Mouse (Mus musculus) heart, postnatal 10 days (tissue): ENCODE measurements around the gene Alg9. TPM values are rescaled to one million over a fixed set of nuclear protein-coding genes. Genes with fewer than 3 reads are reported as not detected.

Experiments
- DNase-seq, 2 experiments: peaks; one replicate each; pipeline ENCODE4 v3.0.0; 2021
- intact Hi-C: fragments of 180-260 bp; cut with DNase I; formaldehyde crosslinking; loops from one replicate; pipeline ENCODE4 v1.15.1; 2025
- total RNA-seq, 2 experiments: library from RNA; stranded (reverse); gene quantifications; 2 replicates each; pipeline ENCODE4 v1.2.3; 2021

Gene Alg9
- total RNA-seq, 2 experiments from 2014 or later = 10.5 to 16.1 TPM

DNA sequence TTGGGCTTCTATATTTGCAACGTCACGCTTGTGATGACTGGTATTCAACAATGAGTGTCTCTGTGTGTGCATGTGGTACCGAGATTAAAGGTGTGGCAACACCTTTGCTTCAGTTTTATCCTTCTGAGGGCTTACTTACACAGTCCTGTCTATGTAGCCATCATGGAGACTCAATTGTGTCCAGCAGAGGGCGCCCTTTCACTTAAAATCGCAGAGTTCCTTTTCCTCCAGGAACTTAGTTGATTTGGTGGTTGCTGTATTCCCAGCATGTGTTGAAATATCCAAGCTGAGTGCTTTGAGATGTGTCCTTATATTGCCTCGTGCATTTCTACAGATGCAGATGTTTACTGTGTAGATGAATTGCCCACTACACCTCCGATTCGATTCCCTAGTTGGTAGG lies 74.4 kb downstream of the Alg9 start:
- peak; percentile 90 to 96 for DNase-seq
- intact Hi-C loops = loop anchor here (1.0 kb wide), 3 partner anchors 160 to 303 kb away; partner anchors contain the start of gene Sik2

DNA sequence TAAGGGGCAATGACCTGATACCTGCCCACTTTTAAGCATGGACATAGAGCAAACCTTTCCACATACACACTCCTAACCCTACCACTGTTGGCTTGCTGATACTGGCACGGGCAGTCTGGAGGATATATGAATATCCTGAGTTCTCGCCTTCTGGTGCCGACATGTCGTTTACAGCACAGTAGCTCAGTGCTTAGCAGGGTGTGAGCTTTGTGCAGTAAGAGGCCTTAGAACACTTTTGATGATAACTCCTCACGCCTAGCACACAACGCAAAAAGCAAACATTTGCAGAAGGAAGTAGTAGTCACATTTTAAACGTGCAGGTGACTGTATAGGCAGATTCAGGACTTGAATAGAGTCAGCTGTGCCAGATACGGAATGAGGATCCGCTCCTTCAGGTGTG lies 74.9 kb downstream of the Alg9 start:
- no peak for DNase-seq

DNA sequence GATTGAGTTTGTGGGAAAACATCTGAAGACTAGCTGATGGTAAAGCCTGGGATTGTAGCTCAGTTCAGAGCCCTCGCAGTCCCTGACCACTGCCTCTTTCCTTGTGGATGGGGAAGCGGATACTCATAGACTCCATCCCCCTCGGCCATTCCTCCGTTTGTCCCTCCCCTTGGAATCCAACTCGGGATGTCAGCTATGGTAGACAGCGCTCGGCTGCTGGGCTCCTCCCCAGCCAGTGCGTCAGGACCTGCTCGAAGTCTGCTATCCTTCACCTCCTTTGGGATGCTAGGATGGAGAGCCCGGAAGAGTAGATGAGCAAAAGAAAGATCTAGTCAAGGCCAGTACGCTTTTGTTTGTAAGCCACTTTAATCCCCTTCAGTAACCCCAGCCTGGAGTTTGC lies 75.5 kb downstream of the Alg9 start:
- peak in 1 of 2 experiments; percentile 37 for DNase-seq
- intact Hi-C loops = no loop called here

More for the DNA sequence above, 74.9 kb downstream of the Alg9 start:
- intact Hi-C loops = loop anchor here (1.0 kb wide), 3 partner anchors 160 to 303 kb away; partner anchors contain the start of gene Sik2

DNA sequence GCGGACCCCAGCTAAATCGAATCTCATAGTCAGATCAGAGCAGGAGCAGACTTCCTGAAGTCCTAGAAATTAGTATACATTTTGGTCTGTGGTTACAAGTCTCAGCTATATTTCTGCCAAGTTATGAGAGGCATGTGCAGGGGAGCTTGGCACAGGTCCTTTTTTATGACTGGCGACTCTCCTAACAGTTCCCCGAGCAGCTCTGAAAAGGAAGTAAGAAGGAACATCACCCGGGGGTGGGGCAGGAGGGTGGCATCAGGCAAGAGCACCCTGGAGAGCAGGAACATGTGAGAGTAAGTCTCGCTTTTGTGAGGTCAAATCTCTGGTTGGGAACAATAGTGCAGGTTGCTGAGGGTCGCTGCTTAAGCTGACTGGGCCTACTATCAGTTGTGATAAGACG lies 75.9 kb downstream of the Alg9 start:
- DNase-seq = peak in 1 of 2 experiments; percentile 38
- intact Hi-C loops = loop anchor here (1.0 kb wide), 1 partner anchor 305 kb away; no protein-coding TSS in a partner anchor

DNA sequence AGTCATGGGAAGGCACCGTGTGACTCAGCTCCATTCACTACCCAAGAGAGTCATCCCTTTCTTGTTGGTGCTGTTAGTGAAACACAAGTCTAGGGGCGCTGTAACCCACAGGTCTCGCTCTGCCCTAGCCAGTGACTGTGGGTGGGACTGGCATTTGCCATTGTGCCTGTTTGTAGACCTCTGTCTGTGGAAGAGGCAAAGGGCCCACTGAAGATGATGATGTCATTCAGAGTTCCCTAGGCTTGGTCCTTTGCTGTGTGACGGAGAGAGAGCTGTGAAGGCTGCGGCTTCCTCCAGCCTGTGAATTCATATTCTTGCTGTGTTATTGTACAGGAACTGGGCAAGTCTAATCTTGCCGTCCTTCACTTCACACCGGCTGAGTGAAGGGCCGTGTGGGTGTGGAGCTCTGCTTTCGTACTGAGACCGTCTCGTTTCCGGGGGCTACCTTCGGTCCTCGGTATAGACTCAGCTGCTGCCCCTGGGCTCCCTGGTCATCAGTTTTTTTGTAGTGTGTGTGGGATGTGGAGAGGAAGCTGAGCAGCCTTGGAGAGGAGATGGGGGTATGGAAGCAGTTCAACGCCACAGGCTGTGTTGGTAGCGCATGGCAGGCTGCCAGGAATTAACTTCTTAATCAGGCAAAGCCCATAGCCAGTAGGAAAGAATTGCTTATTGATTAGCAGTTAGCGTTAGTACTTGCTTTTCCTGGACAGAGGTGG lies 78.0 kb downstream of the Alg9 start:
- intact Hi-C loops = no loop called here
- peak in 1 of 2 experiments; percentile 27 for DNase-seq

DNA sequence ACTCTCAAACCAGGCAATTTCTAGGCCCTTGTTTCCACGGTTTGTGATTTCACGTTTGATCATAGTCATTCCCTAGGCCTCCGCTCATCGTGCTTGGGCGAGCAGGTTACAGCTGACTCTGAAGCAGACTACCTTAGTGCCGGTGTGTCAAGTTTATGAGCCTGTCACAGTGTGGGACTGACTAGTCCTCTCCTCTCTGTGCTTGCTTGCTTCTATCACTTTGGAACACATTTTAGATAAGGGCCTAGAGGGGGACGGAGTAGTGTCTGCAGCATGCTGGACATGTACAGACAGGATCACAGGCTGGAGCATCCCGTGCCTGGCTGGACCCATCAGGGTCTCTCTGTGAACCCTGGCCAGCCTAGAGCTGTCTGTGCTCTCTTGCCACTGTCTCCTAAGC lies 79.6 kb downstream of the Alg9 start:
- DNase-seq = no peak
- intact Hi-C loops = no loop called here

DNA sequence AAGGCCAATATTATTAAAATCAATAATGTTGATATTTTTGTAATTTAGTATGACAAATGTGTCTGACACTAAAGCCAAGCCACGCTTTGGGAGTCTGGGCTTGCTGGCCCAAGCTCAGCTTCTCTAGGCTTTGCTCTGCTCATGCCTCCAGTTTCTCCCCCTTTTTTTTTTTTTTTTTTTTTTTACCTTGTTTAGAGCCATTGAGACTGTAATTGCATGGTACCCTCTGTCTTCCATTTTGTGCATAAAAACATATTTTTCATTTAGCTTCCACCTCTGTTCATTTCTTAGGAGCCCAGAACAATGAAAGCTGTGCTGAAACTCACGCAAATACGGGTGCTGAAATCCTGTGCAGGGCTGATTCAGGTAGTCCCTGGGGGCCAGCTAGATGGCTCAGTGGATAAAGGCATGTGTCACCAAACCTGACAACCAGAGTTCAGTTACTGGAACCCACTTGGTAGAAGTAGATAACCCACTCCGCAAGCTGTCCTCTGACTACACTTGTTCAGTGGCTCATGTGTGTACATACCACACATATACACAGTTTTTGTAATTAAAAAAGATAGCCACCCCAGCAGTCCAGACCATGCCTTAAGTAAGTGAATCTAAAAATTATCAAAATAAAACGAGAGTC lies 80.4 kb downstream of the Alg9 start:
- DNase-seq = no peak
- intact Hi-C loops = no loop called here

DNA sequence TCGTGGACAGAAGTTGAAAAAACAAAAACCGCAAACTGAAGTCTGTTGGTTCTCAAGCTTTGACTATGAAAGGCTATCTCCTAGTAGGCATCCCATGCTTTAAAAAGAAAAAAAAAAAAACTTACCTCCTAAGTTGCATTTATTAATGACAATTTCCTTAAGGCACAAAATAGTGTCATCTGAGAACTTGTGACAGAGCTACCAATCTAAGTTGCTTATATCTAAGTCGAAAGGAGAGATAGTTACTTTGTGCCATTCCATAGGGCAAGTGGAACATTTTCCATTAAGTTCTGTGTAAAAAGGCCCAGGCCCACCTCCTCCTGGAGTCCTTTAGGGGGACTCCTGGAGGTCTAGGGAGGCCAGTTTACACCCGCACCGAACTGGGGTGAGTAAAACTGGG lies 81.0 kb downstream of the Alg9 start:
- no peak for DNase-seq
- intact Hi-C loops = no loop called here

DNA sequence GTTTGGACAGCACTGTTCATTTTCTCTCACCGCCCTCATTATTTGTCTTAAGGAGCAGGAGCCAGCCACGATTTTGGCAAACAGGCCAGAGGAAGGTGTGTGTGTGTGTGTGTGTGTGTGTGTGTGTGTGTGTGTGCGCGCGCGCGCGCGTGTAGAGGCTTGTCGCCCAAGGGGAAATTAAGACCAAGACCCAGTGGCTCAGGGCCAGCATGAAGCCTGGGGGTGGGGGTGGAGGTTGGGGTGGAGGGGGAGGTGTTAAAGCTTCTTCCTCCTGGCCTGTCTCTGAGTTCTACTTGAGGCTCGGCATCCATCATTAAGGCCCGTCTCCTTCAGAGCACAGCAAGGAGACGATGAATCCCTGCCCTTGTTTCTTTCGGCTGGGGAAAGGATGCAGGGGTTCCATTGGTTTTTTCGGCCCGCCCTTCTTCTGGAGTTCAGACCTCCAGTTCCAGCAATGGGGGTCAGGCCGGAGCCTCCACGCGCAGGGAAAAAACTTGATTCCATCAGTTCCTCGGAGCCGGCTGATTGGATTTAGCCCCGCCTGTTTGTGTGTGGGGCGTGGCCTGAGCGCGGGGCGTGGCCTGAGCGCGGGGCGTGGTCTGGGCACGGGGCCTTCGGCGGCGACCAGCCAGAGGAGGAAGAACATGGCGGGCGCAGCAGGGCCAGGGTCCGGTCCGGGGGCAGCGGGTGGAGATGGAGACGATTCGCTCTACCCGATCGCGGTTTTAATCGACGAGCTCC lies 81.7 kb downstream of the Alg9 start:
- DNase-seq = peak; percentile 96 to 97
- intact Hi-C loops = no loop called here

DNA sequence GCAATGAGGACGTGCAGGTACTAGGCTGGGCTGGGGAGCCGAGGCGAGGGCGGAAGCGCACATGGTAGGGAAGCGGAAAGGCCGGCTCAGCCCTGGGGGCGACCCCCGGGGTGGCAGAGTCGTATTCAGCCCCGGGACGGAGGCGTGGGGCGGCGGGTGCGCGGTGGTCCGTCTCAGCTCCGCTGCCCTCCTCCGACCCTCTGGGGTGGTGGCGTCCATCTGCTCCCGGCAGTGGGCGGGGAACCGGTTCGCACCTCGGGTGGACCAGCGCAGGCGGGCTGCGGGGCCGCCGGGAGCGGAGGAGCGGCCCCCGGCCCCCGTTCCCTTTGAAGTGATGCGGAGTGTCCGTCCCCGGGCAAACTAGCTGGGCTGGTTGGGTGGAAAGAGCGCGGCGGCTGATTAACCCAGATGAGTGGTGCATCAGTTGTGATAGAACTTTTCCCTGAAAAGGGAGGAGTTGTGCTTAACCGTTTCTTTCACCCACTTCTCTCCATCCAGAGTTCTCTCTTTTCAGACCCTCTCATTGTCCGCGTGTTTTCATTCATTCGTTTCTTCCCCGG lies 82.3 kb downstream of the Alg9 start:
- intact Hi-C loops = no loop called here
- no peak for DNase-seq

DNA sequence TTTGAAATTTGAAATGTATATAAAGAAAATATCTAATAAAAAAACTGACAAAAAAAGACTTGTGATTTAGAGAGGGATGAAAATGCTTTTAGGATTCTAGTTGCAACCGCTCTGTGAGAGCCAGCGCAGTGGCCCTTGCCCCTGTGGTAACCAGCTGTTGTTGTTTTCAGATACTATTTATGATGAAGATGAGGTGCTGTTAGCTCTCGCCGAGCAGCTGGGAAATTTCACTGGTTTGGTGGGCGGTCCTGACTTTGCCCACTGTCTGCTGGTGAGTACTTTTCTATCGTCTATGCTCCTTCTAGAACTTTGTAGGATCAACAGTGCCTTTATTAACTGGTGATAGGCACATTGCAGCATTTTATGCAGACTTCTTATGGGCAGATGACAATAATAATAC lies 83.9 kb downstream of the Alg9 start:
- intact Hi-C loops = no loop called here

DNA sequence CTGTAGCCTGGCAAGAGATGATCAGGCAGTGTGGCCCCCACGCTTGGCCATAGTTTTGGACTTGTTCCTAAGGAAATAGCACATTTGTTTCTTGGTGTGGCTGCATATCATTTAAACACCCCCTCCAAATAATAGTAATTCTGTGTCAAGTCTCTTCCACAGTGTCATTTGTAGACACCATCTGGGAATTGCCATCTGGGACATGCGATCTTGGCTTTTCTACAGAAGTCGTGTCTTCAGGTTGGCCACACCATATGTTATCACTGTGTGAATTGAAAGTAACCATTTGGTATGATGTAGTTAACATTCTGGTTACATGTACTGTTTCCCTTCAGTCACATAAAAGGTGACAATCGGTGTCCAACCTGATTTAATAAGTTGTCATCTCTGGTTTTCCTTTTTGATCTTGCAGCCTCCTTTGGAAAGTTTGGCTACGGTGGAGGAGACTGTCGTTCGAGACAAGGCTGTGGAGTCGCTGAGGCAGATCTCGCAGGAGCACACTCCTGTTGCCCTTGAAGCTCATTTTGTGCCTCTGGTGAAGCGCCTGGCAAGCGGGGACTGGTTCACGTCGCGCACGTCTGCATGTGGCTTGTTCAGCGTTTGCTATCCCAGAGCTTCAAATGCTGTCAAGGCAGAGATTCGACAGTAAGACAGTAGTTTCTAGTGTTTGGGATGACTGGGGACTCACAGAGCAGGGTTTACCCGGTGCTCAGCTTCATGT lies 86.5 kb downstream of the Alg9 start:
- intact Hi-C loops = no loop called here

More for the DNA sequence above, 83.9 kb downstream of the Alg9 start:
- DNase-seq = no peak

DNA sequence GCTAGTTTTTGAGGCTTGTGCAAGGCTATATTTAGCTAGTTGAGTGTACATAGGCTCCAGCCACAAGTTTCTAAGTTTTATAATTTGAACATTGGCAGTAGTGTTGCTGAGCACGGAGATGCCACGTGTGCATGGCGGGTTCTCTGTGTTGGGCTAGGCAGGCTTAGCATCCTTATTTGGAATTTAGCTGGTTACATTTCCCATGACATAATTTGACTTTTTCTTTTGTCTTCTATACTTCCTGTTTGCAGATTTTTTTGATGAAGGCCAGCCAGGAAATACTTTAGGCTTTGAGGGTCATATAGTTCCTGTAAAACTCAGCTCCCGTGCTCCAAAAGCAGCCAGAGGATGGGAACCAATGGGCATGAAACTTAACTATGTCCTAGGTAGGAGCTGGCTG lies 89.0 kb downstream of the Alg9 start:
- no peak for DNase-seq
- intact Hi-C loops = no loop called here

More for the DNA sequence above, 86.5 kb downstream of the Alg9 start:
- DNase-seq = no peak

DNA sequence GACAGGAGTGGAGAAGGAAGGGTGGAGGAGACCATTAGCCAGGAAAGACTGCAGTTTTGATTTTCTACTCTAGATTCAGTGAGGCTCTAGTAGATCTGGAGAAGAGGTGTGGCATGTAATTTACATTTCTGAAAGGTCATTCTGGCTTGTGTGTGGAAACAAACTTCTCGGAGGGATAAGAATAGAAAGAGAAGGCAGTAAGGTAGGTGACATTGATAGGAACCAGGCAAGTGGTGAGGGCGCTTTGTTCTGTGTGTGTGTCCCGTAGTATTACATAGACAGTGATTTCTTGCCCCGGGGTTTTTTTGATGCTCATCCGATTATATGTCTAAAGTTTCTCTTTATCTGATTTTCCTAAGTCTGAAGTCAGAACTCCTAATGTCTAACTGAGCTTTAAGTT lies 90.1 kb downstream of the Alg9 start:
- no peak for DNase-seq
- intact Hi-C loops = no loop called here

DNA sequence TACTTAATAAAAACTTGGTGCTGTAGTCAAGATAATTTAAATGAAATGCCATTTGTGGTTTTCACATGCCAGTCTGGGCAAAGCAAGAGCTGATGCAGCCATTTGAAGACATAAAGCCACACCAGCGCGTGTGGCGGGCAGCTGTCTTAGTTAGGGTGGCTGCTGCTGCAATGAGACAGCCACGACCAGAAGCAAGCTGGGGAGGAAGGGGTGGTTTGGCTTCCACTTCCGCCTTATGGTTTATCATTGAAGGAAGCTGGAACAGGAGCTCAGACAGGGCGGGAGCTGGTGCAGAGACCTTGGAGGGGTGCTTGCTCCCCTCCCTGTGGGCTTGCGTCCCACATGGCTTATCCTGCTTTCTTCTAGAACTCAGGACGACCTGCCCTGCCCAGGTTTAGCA lies 91.0 kb downstream of the Alg9 start:
- intact Hi-C loops = no loop called here
- DNase-seq = no peak

DNA sequence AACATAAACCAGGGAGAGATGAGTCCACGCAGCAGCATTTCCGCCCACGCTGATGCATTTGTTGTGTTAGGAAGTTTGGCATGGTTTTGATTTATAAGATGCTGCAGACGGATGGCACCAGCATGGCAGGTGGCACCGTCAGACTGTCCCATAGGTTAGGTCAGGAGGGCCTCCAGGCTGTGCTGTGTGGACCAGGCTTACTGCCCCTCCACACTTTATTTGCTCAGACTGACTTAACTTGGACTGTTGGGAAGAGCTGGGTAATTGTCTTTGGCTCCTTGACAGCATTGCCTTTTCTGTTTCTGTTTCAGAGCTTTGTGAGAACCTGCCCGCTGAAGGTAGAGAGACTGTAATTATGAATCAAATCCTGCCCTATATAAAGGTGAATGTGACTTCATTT lies 92.2 kb downstream of the Alg9 start:
- intact Hi-C loops = no loop called here
- no peak for DNase-seq

DNA sequence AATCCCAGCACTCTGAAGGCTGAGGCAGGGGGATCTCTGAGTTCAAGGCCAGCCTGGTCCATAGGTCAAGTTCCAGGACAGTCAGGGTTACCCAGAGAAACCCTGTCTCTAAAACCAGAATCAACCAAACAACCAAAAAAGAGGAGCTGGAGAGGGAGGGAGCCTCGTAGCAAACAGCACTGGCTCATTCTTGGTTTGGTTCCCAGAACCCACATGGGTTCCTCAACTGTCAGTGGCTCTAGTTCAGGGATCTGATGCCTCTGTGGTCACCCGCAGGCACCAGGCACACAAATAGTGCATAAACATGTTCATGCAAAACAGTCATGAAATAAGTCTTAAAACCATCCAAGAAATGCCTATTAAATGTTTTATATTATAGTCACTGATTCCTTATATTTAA lies 93.4 kb downstream of the Alg9 start:
- DNase-seq = no peak
- intact Hi-C loops = no loop called here

DNA sequence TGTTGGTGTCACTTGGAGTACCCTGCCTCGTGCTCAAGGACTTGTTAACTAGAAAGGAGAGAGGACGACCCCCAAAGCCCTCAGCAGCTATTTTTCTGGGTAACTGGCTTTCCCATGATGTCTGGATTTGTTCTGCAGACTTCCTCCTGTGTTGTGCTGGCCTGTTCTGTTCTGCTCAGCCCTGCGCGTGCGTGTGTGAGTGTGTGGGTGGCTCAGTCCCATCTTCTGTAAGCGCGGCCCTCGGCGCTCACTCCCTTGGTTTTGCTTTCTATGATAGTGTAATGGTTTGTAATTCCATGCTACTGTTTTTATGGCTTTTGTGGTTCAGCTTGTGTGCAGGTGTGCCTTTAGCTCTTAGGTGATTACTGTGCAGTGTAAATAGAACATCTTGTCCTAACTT lies 98.4 kb downstream of the Alg9 start:
- intact Hi-C loops = no loop called here
- no peak for DNase-seq

DNA sequence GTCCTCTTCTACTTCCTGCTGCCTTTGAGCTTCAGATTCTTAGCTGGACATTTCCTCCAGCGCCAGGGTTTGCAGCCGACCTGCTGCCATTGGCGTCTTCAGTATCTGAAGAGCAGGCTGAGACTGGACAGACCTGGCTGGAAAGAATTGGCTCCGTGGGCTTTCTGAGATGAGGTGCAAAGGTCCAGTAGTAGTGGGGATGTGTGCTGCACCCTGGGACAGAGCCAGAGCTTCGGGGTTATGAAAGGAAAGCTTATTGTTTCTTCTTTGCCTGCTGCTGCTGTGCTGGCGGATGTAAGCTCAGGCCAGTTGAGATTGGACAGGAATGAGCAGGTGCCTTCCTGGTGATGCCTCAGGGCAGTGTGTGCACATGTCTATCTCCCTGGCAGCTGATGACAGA lies 99.2 kb downstream of the Alg9 start:
- intact Hi-C loops = no loop called here
- DNase-seq = no peak

DNA sequence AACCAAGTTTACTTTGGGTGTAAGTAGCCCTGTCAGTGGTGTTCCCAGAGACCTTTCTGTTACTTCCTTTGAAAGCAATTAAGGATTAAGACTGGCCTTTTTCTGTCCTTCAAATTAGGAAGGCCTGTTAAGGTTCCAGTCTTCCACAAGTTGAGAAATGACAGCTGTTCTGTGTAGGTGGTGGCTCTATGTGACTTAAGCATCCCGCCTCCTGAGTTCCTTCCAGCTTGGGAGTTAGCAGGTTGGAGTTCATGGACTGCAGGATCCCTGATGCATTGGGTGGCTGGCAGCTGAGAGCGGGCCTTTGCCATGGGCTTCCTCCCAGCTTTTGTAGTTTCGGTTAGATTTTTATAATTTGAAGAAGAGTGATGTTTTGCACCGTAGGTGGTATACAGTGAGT lies 100.7 kb downstream of the Alg9 start:
- no peak for DNase-seq
- intact Hi-C loops = no loop called here

DNA sequence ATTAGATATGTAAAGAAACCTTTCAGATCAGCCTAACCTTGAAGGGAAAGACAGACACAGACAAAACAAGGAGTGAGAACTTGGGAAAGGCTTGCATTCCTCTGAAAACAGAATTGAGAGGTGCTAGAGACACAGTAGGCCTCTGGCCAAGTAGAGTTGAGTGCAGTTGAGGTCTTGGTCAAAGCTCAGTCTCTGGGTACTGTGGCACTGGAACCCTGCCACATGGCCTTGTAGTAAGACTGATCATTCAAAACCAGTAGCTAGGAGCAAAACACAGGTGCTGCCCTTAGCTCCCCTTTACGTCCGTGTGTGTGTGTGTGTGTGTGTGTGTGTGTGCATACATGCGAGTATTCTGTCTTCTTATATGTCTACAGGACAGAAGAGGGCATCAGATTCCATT lies 101.5 kb downstream of the Alg9 start:
- no peak for DNase-seq
- intact Hi-C loops = no loop called here
